Mouse (Mus musculus): Measurements from ENCODE around the gene Tbc1d30. TPM values are rescaled to one million over a fixed set of nuclear protein-coding genes. Genes with fewer than 3 reads are reported as not detected.

Gene Tbc1d30
- polyA plus RNA-seq, 1 experiment from 2014 or later, result 2.6 TPM

GRCm38 (mm10) chr10:121291272-121291917, 59.7 kb downstream of the Tbc1d30 start:
- no peak for ATAC-seq (ENCODE audit: insufficient number of reproducible peaks, low FRiP score, low TSS enrichment, low read depth)
- Histone ChIP-seq H3K4me3 (replicated peaks) (no peak overlapping the region), H3K27ac (replicated peaks) (no peak overlapping the region), H3K9me3 (replicated peaks) (no peaks in the 10 kb centered on the region), H3K9ac (no peak overlapping the region), H3K27me3 (no peaks in the 10 kb centered on the region), H3K36me3 (no peaks in the 10 kb centered on the region), H3K4me2 (replicated peaks) (no peak overlapping the region), H3K4me1 (no peaks in the 10 kb centered on the region)
- 83% methylated on average over 10 of the region's 10 CpGs for WGBS

GRCm38 (mm10) chr10:121290682-121291078, 60.4 kb downstream of the Tbc1d30 start:
- no peak overlapping the region for H3K4me3 ChIP-seq (replicated peaks)
- H3K4me1 ChIP-seq, result no peaks in the 10 kb centered on the region
- no peak overlapping the region for H3K4me2 ChIP-seq (replicated peaks)
- H3K9me3 ChIP-seq (replicated peaks), result no peaks in the 10 kb centered on the region
- no peak overlapping the region for H3K9ac ChIP-seq
- no peaks in the 10 kb centered on the region for H3K27me3 ChIP-seq
- WGBS, result 57% methylated on average over 20 of the region's 20 CpGs
- no peak overlapping the region for H3K27ac ChIP-seq (replicated peaks)
- H3K36me3 ChIP-seq, result no peaks in the 10 kb centered on the region
- ATAC-seq (ENCODE audit: insufficient number of reproducible peaks, low FRiP score, low TSS enrichment, low read depth), result no peak

- Histone ChIP-seq H3K27me3 (no peaks in the 10 kb centered on the region), H3K9me3 (replicated peaks) (no peaks in the 10 kb centered on the region), H3K4me2 (replicated peaks) (no peak overlapping the region), H3K36me3 (no peaks in the 10 kb centered on the region), H3K27ac (replicated peaks) (no peak overlapping the region), H3K4me1 (no peaks in the 10 kb centered on the region), H3K4me3 (replicated peaks) (no peak overlapping the region), H3K9ac (no peak overlapping the region)
- 58% methylated on average over 4 of the region's 4 CpGs for WGBS
- ATAC-seq (ENCODE audit: insufficient number of reproducible peaks, low FRiP score, low TSS enrichment, low read depth), result no peak
These were observed 61.0 kb downstream of the Tbc1d30 start for GRCm38 (mm10) chr10:121289970-121290681.

GRCm38 (mm10) chr10:121282926-121283325, 68.2 kb downstream of the Tbc1d30 start:
- Histone ChIP-seq H3K27me3 (no peaks in the 10 kb centered on the region), H3K4me2 (replicated peaks) (no peak overlapping the region), H3K9me3 (replicated peaks) (no peaks in the 10 kb centered on the region), H3K27ac (replicated peaks) (no peak overlapping the region), H3K9ac (no peak overlapping the region), H3K4me3 (replicated peaks) (no peak overlapping the region), H3K4me1 (peaks cover 8% of the 10 kb centered on the region), H3K36me3 (no peaks in the 10 kb centered on the region)
- no peak for ATAC-seq (ENCODE audit: insufficient number of reproducible peaks, low FRiP score, low TSS enrichment, low read depth)
- 72% methylated on average over 6 of the region's 6 CpGs for WGBS

DNA sequence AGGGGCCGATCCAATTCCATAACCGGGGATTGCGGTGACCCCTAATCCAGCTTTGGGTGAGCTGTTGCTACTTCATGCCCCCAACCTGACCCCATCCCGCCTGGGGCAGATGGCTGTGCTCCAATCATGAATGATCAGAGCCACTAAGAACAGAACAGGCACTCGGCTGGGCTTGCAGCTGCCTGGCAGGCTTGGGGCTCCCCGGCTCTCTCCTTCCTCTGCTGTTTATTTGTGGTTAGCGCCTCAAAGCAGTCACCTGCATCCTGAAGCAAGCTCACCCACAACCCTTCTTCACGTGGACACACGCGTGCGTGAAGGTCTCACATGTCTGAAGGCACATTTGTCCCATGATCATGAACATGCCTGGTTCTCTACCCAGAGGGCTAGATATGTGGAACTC, 68.6 kb downstream of the Tbc1d30 start:
- Histone ChIP-seq H3K4me3 (replicated peaks) (no peak overlapping the region), H3K9me3 (replicated peaks) (no peaks in the 10 kb centered on the region), H3K27me3 (no peaks in the 10 kb centered on the region), H3K4me1 (peaks cover 8% of the 10 kb centered on the region), H3K4me2 (replicated peaks) (no peak overlapping the region), H3K36me3 (no peaks in the 10 kb centered on the region), H3K9ac (no peak overlapping the region), H3K27ac (replicated peaks) (no peak overlapping the region)
- no peak; the same call in 1 of the 2 replicates for ATAC-seq (ENCODE audit: insufficient number of reproducible peaks, low FRiP score, low TSS enrichment, low read depth)
- 51% methylated on average over 11 of the region's 11 CpGs for WGBS

- Histone ChIP-seq H3K4me2 (replicated peaks) (no peak overlapping the region), H3K27me3 (no peaks in the 10 kb centered on the region), H3K9ac (no peak overlapping the region), H3K9me3 (replicated peaks) (no peaks in the 10 kb centered on the region), H3K27ac (replicated peaks) (no peak overlapping the region), H3K36me3 (no peaks in the 10 kb centered on the region), H3K4me1 (peaks cover 13% of the 10 kb centered on the region), H3K4me3 (replicated peaks) (no peak overlapping the region)
- 79% methylated on average over 11 of the region's 11 CpGs for WGBS
- no peak for ATAC-seq (ENCODE audit: insufficient number of reproducible peaks, low FRiP score, low TSS enrichment, low read depth)
These were observed 70.1 kb downstream of the Tbc1d30 start for GRCm38 (mm10) chr10:121280943-121281342.

- Histone ChIP-seq H3K36me3 (no peaks in the 10 kb centered on the region), H3K9ac (no peak overlapping the region), H3K27me3 (no peaks in the 10 kb centered on the region), H3K4me2 (replicated peaks) (no peak overlapping the region), H3K4me1 (peaks cover 7% of the 10 kb centered on the region), H3K4me3 (replicated peaks) (no peak overlapping the region), H3K27ac (replicated peaks) (no peak overlapping the region), H3K9me3 (replicated peaks) (no peaks in the 10 kb centered on the region)
- WGBS, result 75% methylated on average over 2 of the region's 2 CpGs
- ATAC-seq (ENCODE audit: insufficient number of reproducible peaks, low FRiP score, low TSS enrichment, low read depth), result no peak
These were observed 74.0 kb downstream of the Tbc1d30 start for GRCm38 (mm10) chr10:121277022-121277471.

DNA sequence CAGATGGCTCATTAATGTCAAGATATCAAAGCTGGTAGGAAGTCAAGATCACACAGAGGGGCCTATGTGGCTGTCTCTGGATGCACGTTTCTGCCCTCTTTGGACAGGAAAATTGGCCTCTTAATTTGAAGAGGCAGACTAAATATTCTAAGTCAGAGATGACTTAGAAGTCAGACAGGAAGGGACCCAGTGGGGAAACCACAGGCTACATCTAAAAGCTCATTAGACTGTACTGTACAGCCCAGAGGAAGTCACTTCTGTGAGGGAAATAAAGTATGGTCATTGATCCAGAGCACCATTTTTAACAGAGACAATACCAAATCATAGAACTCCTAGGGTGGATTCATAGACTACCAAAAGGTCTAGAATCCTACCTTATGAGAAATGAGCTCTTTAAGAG, 76.1 kb downstream of the Tbc1d30 start:
- Histone ChIP-seq H3K36me3 (no peaks in the 10 kb centered on the region), H3K4me1 (peaks cover 5% of the 10 kb centered on the region; the same call in 1 of the 2 replicates), H3K4me3 (replicated peaks) (no peak overlapping the region), H3K27me3 (no peaks in the 10 kb centered on the region), H3K27ac (replicated peaks) (no peak overlapping the region), H3K9me3 (replicated peaks) (no peaks in the 10 kb centered on the region), H3K9ac (no peak overlapping the region), H3K4me2 (replicated peaks) (no peak overlapping the region)
- 67% methylated on average over 1 of the region's 1 CpGs for WGBS
- ATAC-seq (ENCODE audit: insufficient number of reproducible peaks, low FRiP score, low TSS enrichment, low read depth), result no peak

GRCm38 (mm10) chr10:121271002-121271401, 80.1 kb downstream of the Tbc1d30 start:
- H3K9me3 ChIP-seq (replicated peaks), result no peaks in the 10 kb centered on the region
- no peak for ATAC-seq (ENCODE audit: insufficient number of reproducible peaks, low FRiP score, low TSS enrichment, low read depth)
- WGBS, result 77% methylated on average over 8 of the region's 8 CpGs
- H3K4me2 ChIP-seq (replicated peaks), result no peak overlapping the region
- H3K9ac ChIP-seq, result no peak overlapping the region
- no peak overlapping the region for H3K4me3 ChIP-seq (replicated peaks)
- no peaks in the 10 kb centered on the region for H3K36me3 ChIP-seq
- H3K27me3 ChIP-seq, result no peaks in the 10 kb centered on the region
- no peak overlapping the region for H3K27ac ChIP-seq (replicated peaks)
- no peaks in the 10 kb centered on the region for H3K4me1 ChIP-seq

DNA sequence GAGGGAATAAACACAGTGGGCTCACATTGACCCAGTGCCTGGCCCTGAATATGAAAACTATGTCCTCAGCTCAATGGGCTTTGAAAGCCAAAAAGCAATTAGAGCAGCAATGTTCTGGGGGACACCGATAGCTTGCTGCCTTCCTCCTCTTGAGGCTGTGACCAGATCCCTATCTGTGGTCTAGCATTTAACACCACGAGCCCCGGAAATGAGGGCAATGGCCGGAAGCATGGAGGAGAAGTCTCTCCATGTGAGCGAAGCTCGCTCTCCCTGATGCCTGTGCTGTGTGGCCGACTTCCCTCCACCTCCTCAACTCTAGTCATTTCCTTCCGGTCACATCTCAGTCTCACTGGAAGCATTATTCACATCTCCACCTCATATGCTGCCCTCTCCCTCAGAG, 82.3 kb downstream of the Tbc1d30 start:
- Histone ChIP-seq H3K27me3 (no peaks in the 10 kb centered on the region), H3K36me3 (no peaks in the 10 kb centered on the region), H3K9me3 (replicated peaks) (no peaks in the 10 kb centered on the region), H3K4me2 (replicated peaks) (no peak overlapping the region), H3K4me3 (replicated peaks) (no peak overlapping the region), H3K4me1 (no peaks in the 10 kb centered on the region), H3K27ac (replicated peaks) (no peak overlapping the region), H3K9ac (no peak overlapping the region)
- no peak for ATAC-seq (ENCODE audit: insufficient number of reproducible peaks, low FRiP score, low TSS enrichment, low read depth)
- WGBS, result 86% methylated on average over 8 of the region's 8 CpGs

GRCm38 (mm10) chr10:121264204-121264575, 86.9 kb downstream of the Tbc1d30 start:
- ATAC-seq (ENCODE audit: insufficient number of reproducible peaks, low FRiP score, low TSS enrichment, low read depth), result no peak
- Histone ChIP-seq H3K36me3 (no peaks in the 10 kb centered on the region), H3K9ac (no peak overlapping the region), H3K9me3 (replicated peaks) (no peaks in the 10 kb centered on the region), H3K4me1 (no peaks in the 10 kb centered on the region), H3K4me3 (replicated peaks) (no peak overlapping the region), H3K4me2 (replicated peaks) (no peak overlapping the region), H3K27ac (replicated peaks) (no peak overlapping the region), H3K27me3 (no peaks in the 10 kb centered on the region)
- WGBS, result 66% methylated on average over 7 of the region's 7 CpGs
